13 mouse cellular contexts compared by ENCODE assay signal in the genomic region with DNA sequence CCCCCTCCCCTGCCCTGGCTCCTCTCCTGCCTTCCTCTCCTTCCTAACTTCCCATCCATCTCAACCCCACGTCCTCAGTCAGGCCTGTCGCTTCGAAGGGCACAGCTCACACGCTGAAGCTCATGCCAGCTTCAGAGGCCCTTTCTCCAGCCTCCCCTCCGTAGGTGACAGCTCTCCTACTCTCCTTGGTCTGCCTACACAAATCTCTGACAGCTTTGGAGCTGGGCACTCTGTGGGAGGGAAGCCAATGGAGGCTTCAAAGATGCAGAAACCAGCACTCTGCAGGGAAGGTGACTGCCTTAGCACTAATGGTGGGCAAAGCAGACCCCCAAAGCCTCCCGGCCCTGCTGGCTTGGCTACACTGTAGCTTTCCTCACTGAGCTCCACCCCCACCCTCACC.
DNase-seq lines count a peak whose midpoint lies in the region; ATAC-seq and TF ChIP-seq lines count a peak whose summit lies in the region.
"Had no signal": no experiment of that assay in that cellular context is flagged by ENCODE, and none has a peak within 500 bp of the region (broad histone marks: within the 10 kb centered on the region; RNA-seq: fewer than 3 reads in every experiment).

No protein-coding gene starts in this region.

- peak overlapping the region; percentile 24; the same call in 1 of the 2 replicates for H3K9ac ChIP-seq in midbrain, postnatal 0 days (replicated peaks; ENCODE audit: low read length, poor library complexity, severe bottlenecking)
- no peak overlapping the region for H3K9ac ChIP-seq in midbrain, embryonic 15.5 days
- H3K9ac ChIP-seq in neural tube, embryonic 13.5 days: peak overlapping the region; percentile 47; the same call in 1 of the 2 replicates
- H3K9ac ChIP-seq: liver, postnatal 0 days had no signal

- no peak overlapping the region for H3K4me3 ChIP-seq in heart, embryonic 10.5 days
- no peak overlapping the region for H3K4me3 ChIP-seq in midbrain, postnatal 0 days (ENCODE audit: low read depth, low read length)
- H3K4me3 ChIP-seq in midbrain, embryonic 15.5 days: no peak overlapping the region
- H3K4me3 ChIP-seq in hindbrain, embryonic 10.5 days: no peak overlapping the region
- no peak overlapping the region for H3K4me3 ChIP-seq in neural tube, embryonic 13.5 days
- H3K4me3 ChIP-seq in cerebellum, adult 2 months (replicated peaks; ENCODE audit: insufficient read depth, low read depth, low read length): no peak overlapping the region
- H3K4me3 ChIP-seq: limb, embryonic 12.5 days had no signal

- H3K4me1 ChIP-seq in heart, embryonic 10.5 days: peaks cover 62% of the 10 kb centered on the region
- H3K4me1 ChIP-seq in midbrain, postnatal 0 days (ENCODE audit: insufficient read depth, low read length): peaks cover 6% of the 10 kb centered on the region; the same call in 1 of the 2 replicates
- H3K4me1 ChIP-seq in midbrain, embryonic 15.5 days: peaks cover 38% of the 10 kb centered on the region
- H3K4me1 ChIP-seq in hindbrain, embryonic 10.5 days (replicated peaks): peaks cover 67% of the 10 kb centered on the region
- H3K4me1 ChIP-seq in neural tube, embryonic 13.5 days (replicated peaks): peaks cover 65% of the 10 kb centered on the region
- H3K4me1 ChIP-seq in cerebellum, adult 2 months (ENCODE audit: control insufficient read depth, insufficient read depth, low read length): peaks cover 3% of the 10 kb centered on the region; the same call in 1 of the 2 replicates

- H3K36me3 ChIP-seq in heart, embryonic 10.5 days: no peaks in the 10 kb centered on the region
- H3K36me3 ChIP-seq in midbrain, postnatal 0 days (ENCODE audit: insufficient read depth, low read length): no peaks in the 10 kb centered on the region
- no peaks in the 10 kb centered on the region for H3K36me3 ChIP-seq in midbrain, embryonic 15.5 days (replicated peaks)
- no peaks in the 10 kb centered on the region for H3K36me3 ChIP-seq in hindbrain, embryonic 10.5 days
- no peaks in the 10 kb centered on the region for H3K36me3 ChIP-seq in neural tube, embryonic 13.5 days
- H3K36me3 ChIP-seq: limb, embryonic 12.5 days had no signal

- H3K27ac ChIP-seq in heart, embryonic 10.5 days: peak overlapping the region; percentile 48; the same call in 1 of the 2 replicates
- H3K27ac ChIP-seq in midbrain, postnatal 0 days (ENCODE audit: low read depth, low read length): no peak overlapping the region
- no peak overlapping the region for H3K27ac ChIP-seq in midbrain, embryonic 15.5 days
- H3K27ac ChIP-seq in hindbrain, embryonic 10.5 days: peak overlapping the region; percentile 46
- H3K27ac ChIP-seq in neural tube, embryonic 13.5 days (replicated peaks): peak overlapping the region; percentile 69
- no peak overlapping the region for H3K27ac ChIP-seq in cerebellum, adult 2 months (ENCODE audit: insufficient read depth, low read length)
- H3K27ac ChIP-seq: kidney, postnatal 0 days; limb, embryonic 12.5 days had no signal

- ATAC-seq in midbrain, postnatal 0 days (ENCODE audit: low FRiP score): no peak
- no peak for ATAC-seq in midbrain, embryonic 15.5 days (replicated peaks)
- no peak for ATAC-seq in neural tube, embryonic 13.5 days (ENCODE audit: low read depth)
- ATAC-seq: liver, postnatal 0 days had no signal

- H3K9me3 ChIP-seq in heart, embryonic 10.5 days: no peaks in the 10 kb centered on the region
- no peaks in the 10 kb centered on the region for H3K9me3 ChIP-seq in midbrain, postnatal 0 days (ENCODE audit: low read length)
- no peaks in the 10 kb centered on the region for H3K9me3 ChIP-seq in midbrain, embryonic 15.5 days
- no peaks in the 10 kb centered on the region for H3K9me3 ChIP-seq in hindbrain, embryonic 10.5 days
- H3K9me3 ChIP-seq in neural tube, embryonic 13.5 days: no peaks in the 10 kb centered on the region
- H3K9me3 ChIP-seq: limb, embryonic 12.5 days had no signal

- 50% methylated on average over 6 of the region's 6 CpGs for WGBS in heart, embryonic 10.5 days
- 69% methylated on average over 6 of the region's 6 CpGs for WGBS in midbrain, postnatal 0 days
- 69% methylated on average over 6 of the region's 6 CpGs for WGBS in midbrain, embryonic 15.5 days
- 70% methylated on average over 6 of the region's 6 CpGs for WGBS in hindbrain, embryonic 10.5 days
- 64% methylated on average over 6 of the region's 6 CpGs for WGBS in neural tube, embryonic 13.5 days
- 57% methylated on average over 6 of the region's 6 CpGs for whole genome bisulfite sequencing in cerebellum, adult 2 months

- no peak for DNase-seq in heart, embryonic 10.5 days (ENCODE audit: low spot score)
- no peak for DNase-seq in heart, adult 18-20 months
- no peak for DNase-seq in midbrain, postnatal 0 days (ENCODE audit: low spot score)
- DNase-seq in hindbrain, embryonic 10.5 days (ENCODE audit: low spot score): no peak
- no peak for DNase-seq in gastrocnemius, postnatal 4 days (ENCODE audit: low spot score in 2 of 2)
- DNase-seq in cerebellum, adult 2 months: no peak
- DNase-seq: cerebellum, adult 8-10 months; gastrocnemius, postnatal 25 days; liver, postnatal 0 days had no signal

- TF ChIP-seq POLR2A in cerebellum, adult 2 months (IDR thresholded peaks at IDR 0.05; ENCODE audit: borderline replicate concordance, insufficient read depth, low read length): no peak

- no peak for TF ChIP-seq CTCF in midbrain, postnatal 0 days (IDR thresholded peaks at IDR 0.05)
- no peak for TF ChIP-seq CTCF in cerebellum, adult 2 months (IDR thresholded peaks at IDR 0.05; ENCODE audit: borderline replicate concordance, insufficient read depth, low read depth, low read length)

- no peak overlapping the region for H3K4me2 ChIP-seq in midbrain, postnatal 0 days (ENCODE audit: low read depth, low read length, poor library complexity, severe bottlenecking)
- no peak overlapping the region for H3K4me2 ChIP-seq in midbrain, embryonic 15.5 days
- no peak overlapping the region for H3K4me2 ChIP-seq in neural tube, embryonic 13.5 days
- H3K4me2 ChIP-seq: limb, embryonic 12.5 days had no signal

- H3K27me3 ChIP-seq in heart, embryonic 10.5 days (ENCODE audit: insufficient read depth, poor library complexity, severe bottlenecking): no peaks in the 10 kb centered on the region
- H3K27me3 ChIP-seq in midbrain, postnatal 0 days (ENCODE audit: insufficient read depth, low read length): no peaks in the 10 kb centered on the region
- no peaks in the 10 kb centered on the region; the same call in 1 of the 2 replicates for H3K27me3 ChIP-seq in midbrain, embryonic 15.5 days (replicated peaks)
- H3K27me3 ChIP-seq in hindbrain, embryonic 10.5 days (ENCODE audit: insufficient read depth, poor library complexity, severe bottlenecking): peaks cover 15% of the 10 kb centered on the region
- 0 out of 2 replicates have a peak, but pooled peaks cover 6% of the 10 kb centered on the region for H3K27me3 ChIP-seq in neural tube, embryonic 13.5 days
- no peaks in the 10 kb centered on the region for H3K27me3 ChIP-seq in cerebellum, adult 2 months (ENCODE audit: control insufficient read depth, insufficient read depth, low read length)
- H3K27me3 ChIP-seq: limb, embryonic 12.5 days had no signal

Comparison
In these comparisons a context has a peak if more than half of its experiments do, and no peak if none do; other contexts are left out.
1. H3K27ac ChIP-seq: peak in heart, embryonic 10.5 days (single experiment), hindbrain, embryonic 10.5 days (single experiment) and neural tube, embryonic 13.5 days (single experiment); none in midbrain, postnatal 0 days (single experiment), midbrain, embryonic 15.5 days (single experiment) and cerebellum, adult 2 months (single experiment).